Mouse (Mus musculus) heart, embryonic 12.5 days (tissue): ENCODE results near the gene Zfp428. TPM values are rescaled to one million over a fixed set of nuclear protein-coding genes. Genes with fewer than 3 reads are reported as not detected.

ENCODE experiments used
- ATAC-seq: fragments of 200-750 bp; cut with Nextera tagmentation; 2 replicates; pipeline ENCODE4 v1.8.0; 2017; ENCODE audit warnings: moderate TSS enrichment, moderate library complexity; ENCODE audit not compliant: insufficient number of reproducible peaks, low FRiP score
- H3K27ac ChIP-seq: fragments of 300-500 bp; sonication (generic); 2 replicates; pipeline ENCODE4 v1.5.1; 2016; ENCODE audit warnings: mild to moderate bottlenecking, moderate library complexity; ENCODE audit not compliant: poor library complexity, severe bottlenecking
- H3K27me3 ChIP-seq: fragments of 300-500 bp; sonication (generic); replicated peaks from 2 replicates; pipeline ENCODE4 v1.6.1; 2016; ENCODE audit warnings: mild to moderate bottlenecking, moderate library complexity
- H3K36me3 ChIP-seq: fragments of 300-500 bp; sonication (generic); 2 replicates; pipeline ENCODE4 v1.6.1; 2016; ENCODE audit warnings: mild to moderate bottlenecking, moderate library complexity
- H3K4me1 ChIP-seq: fragments of 300-500 bp; sonication (generic); replicated peaks from 2 replicates; pipeline ENCODE4 v1.6.1; 2016; ENCODE audit warnings: mild to moderate bottlenecking
- H3K4me2 ChIP-seq: fragments of 300-500 bp; sonication (generic); 2 replicates; pipeline ENCODE4 v1.6.1; 2016; ENCODE audit warnings: mild to moderate bottlenecking, moderate library complexity
- H3K4me3 ChIP-seq: fragments of 300-500 bp; sonication (generic); 2 replicates; pipeline ENCODE4 v1.5.1; 2016; ENCODE audit warnings: mild to moderate bottlenecking
- H3K9ac ChIP-seq: fragments of 300-500 bp; sonication (generic); 2 replicates; pipeline ENCODE4 v1.6.1; 2016; ENCODE audit warnings: mild to moderate bottlenecking, moderate library complexity
- H3K9me3 ChIP-seq: fragments of 300-500 bp; sonication (generic); replicated peaks from 2 replicates; pipeline ENCODE4 v1.6.1; 2016; ENCODE audit warnings: mild to moderate bottlenecking, moderate library complexity
- WGBS: fragments of 180-500 bp; shearing (Covaris S2); methylation state at CpG from one replicate; pipeline ENCODE4 v1.1.7; 2016; 5-methylcytosine and 5-hydroxymethylcytosine counted together
- polyA plus RNA-seq: library from polyadenylated mRNA; unstranded; fragments of >200 nt; fragmentation: Nextera tagmentation; extraction: Ambion mirVana; gene quantifications from 2 replicates; pipeline ENCODE4 v1.2.1, GENCODE M21; 2016

Zfp428 gene
- polyA plus RNA-seq, 1 experiment from 2014 or later = 31.9 TPM

GRCm38 (mm10) chr7:24561450-24561849 lies 54.6 kb downstream of the Zfp428 start:
- Histone ChIP-seq H3K36me3 (peaks cover 71% of the 10 kb centered on the region), H3K4me1 (no peaks in the 10 kb centered on the region), H3K9me3 (no peaks in the 10 kb centered on the region), H3K9ac (no peak overlapping the region), H3K27me3 (no peaks in the 10 kb centered on the region), H3K27ac (no peak overlapping the region), H3K4me3 (no peak overlapping the region), H3K4me2 (no peak overlapping the region)
- 87% methylated on average over 4 of the region's 4 CpGs for WGBS
- no peak for ATAC-seq

GRCm38 (mm10) chr7:24563191-24563836 lies 56.5 kb downstream of the Zfp428 start:
- H3K36me3 ChIP-seq = peaks cover 87% of the 10 kb centered on the region
- no peak overlapping the region for H3K9ac ChIP-seq
- H3K4me1 ChIP-seq = no peaks in the 10 kb centered on the region
- H3K4me3 ChIP-seq = no peak overlapping the region
- H3K9me3 ChIP-seq = no peaks in the 10 kb centered on the region
- ATAC-seq = no peak
- 86% methylated on average over 8 of the region's 8 CpGs for WGBS
- H3K4me2 ChIP-seq = no peak overlapping the region
- no peak overlapping the region for H3K27ac ChIP-seq
- no peaks in the 10 kb centered on the region for H3K27me3 ChIP-seq

- WGBS = 86% methylated on average over 4 of the region's 4 CpGs
- no peak overlapping the region for H3K4me3 ChIP-seq
- no peaks in the 10 kb centered on the region for H3K4me1 ChIP-seq
- ATAC-seq = no peak
- no peak overlapping the region for H3K9ac ChIP-seq
- no peak overlapping the region for H3K4me2 ChIP-seq
- no peaks in the 10 kb centered on the region for H3K9me3 ChIP-seq
- peaks cover 87% of the 10 kb centered on the region for H3K36me3 ChIP-seq
- no peaks in the 10 kb centered on the region for H3K27me3 ChIP-seq
- H3K27ac ChIP-seq = no peak overlapping the region
These were observed 57.0 kb downstream of the Zfp428 start for GRCm38 (mm10) chr7:24563837-24564206.

GRCm38 (mm10) chr7:24564607-24565265 lies 57.9 kb downstream of the Zfp428 start:
- Histone ChIP-seq H3K36me3 (peaks cover 84% of the 10 kb centered on the region), H3K4me3 (no peak overlapping the region), H3K27ac (no peak overlapping the region), H3K4me2 (no peak overlapping the region), H3K27me3 (no peaks in the 10 kb centered on the region), H3K9me3 (no peaks in the 10 kb centered on the region), H3K9ac (no peak overlapping the region), H3K4me1 (no peaks in the 10 kb centered on the region)
- WGBS = 59% methylated on average over 6 of the region's 6 CpGs
- no peak for ATAC-seq

Other genes with a start within 250 kb of the Zfp428 start
- gene Zfp93, start 236.6 kb upstream of the Zfp428 start, polyA plus RNA-seq = 5.4 and 6.0 TPM in 2 replicates
- 17.0 and 17.7 TPM in 2 replicates for gene Zfp61, start 205.8 kb upstream of the Zfp428 start, polyA plus RNA-seq
- 5.5 and 5.6 TPM in 2 replicates for gene Zfp94, start 190.3 kb upstream of the Zfp428 start, polyA plus RNA-seq
- gene Tescl, start 173.1 kb upstream of the Zfp428 start, polyA plus RNA-seq = 0.31 TPM in 1 of 2 replicates, not detected in the other
- gene Lypd5, start 157.8 kb upstream of the Zfp428 start, polyA plus RNA-seq = not detected in 2 replicates
- 6.9 and 7.8 TPM in 2 replicates for gene Kcnn4, start 136.7 kb upstream of the Zfp428 start, polyA plus RNA-seq
- 21.4 and 21.6 TPM in 2 replicates for gene Smg9, start 107.4 kb upstream of the Zfp428 start, polyA plus RNA-seq
- gene Irgc1, start 54.7 kb upstream of the Zfp428 start, polyA plus RNA-seq = not detected in 2 replicates
- gene Plaur, start 44.5 kb upstream of the Zfp428 start, polyA plus RNA-seq = 5.6 and 8.8 TPM in 2 replicates
- 0.65 and 0.81 TPM in 2 replicates for gene Cadm4, start 25.0 kb upstream of the Zfp428 start, polyA plus RNA-seq
- gene AC161166.1, start 5.4 kb downstream of the Zfp428 start, polyA plus RNA-seq = 0.37 and 0.40 TPM in 2 replicates
- 9.0 TPM in 2 replicates for gene Irgq, start 23.7 kb downstream of the Zfp428 start, polyA plus RNA-seq
- gene Pinlyp, start 39.1 kb downstream of the Zfp428 start, polyA plus RNA-seq = not detected in 2 replicates
- gene Xrcc1, start 39.3 kb downstream of the Zfp428 start, polyA plus RNA-seq = 70.5 and 71.7 TPM in 2 replicates
- gene Ethe1, start 80.5 kb downstream of the Zfp428 start, polyA plus RNA-seq = 17.6 and 19.2 TPM in 2 replicates
- gene Zfp575, start 80.6 kb downstream of the Zfp428 start, polyA plus RNA-seq = 0.69 and 1.1 TPM in 2 replicates
- not detected in 2 replicates for gene Phldb3, start 103.8 kb downstream of the Zfp428 start, polyA plus RNA-seq
- gene Lypd3, start 129.5 kb downstream of the Zfp428 start, polyA plus RNA-seq = 0.10 and 0.15 TPM in 2 replicates
- not detected in 2 replicates for gene Tex101, start 169.7 kb downstream of the Zfp428 start, polyA plus RNA-seq
- gene BC049730, start 202.2 kb downstream of the Zfp428 start, polyA plus RNA-seq = not detected in 2 replicates
- gene Gm4763, start 219.9 kb downstream of the Zfp428 start, polyA plus RNA-seq = not detected in 2 replicates